Mouse (Mus musculus): ENCODE results near the gene Zfr2. TPM values are rescaled to one million over a fixed set of nuclear protein-coding genes. Genes with fewer than 3 reads are reported as not detected.
A peak's percentile ranks its signal among the peaks of the same experiment; 100 is the strongest.

Gene Zfr2
- polyA plus RNA-seq, 2 experiments: 9.7 to 39.7 TPM

DNA sequence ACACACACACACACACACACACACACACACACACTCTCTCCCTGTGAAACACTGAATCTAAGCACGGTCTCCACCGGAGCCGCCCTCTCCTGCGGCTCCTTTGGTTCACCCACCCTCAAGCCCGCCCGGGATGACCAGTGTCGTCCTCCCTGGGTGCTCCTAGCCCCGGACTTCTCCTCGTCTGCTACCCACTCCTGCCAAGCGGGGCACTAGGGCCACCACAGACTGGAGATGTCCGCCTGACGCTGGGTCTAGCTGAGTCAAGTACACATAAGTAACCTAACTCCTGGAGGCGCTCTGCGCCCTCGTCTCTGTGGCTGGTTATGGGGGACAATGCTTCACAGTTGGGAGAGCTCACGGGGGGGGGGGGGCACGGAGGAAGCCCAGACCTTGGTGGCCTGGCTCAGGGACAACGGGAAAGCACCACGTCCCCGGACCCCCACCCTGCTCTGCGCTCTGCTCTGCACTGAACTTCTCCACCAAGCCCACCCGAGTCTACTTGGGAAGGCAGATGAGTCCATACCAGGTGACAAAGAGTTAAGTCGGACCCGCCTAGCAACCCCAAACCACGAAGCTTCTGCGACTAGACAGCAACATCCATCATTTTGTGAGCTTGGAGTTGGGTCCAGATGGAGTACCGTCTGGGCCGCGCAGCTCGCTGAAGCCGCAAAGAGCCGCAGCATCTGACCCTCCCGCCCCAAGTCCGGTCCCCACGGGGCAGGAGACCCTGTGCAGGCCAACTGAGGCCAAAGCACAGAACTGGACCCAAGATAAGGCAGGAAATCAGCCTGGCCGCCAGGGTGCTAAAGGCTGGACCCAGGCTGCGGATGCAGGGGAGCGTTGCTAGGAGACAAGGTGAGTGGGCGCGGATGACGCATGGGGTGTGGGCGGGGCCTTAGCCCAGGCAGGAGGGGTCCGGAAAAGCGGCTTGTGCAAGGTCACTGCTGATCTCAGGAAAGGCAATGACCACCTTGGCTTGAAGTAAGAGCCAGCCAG is 19.8 kb downstream of the Zfr2 start, which contains the start of gene Matk:
Matk (plus strand) TSS at position 512 of the 996 bp plus-strand sequence.
- peak within 1 kb of the TSS; percentile 38 for H3K4me2 ChIP-seq (replicated peaks; ENCODE audit: low read depth, low read length, severe bottlenecking)
- WGBS: 10% methylated on average over 38 of the region's 44 CpGs
- no peak for TF ChIP-seq POLR2A (IDR thresholded peaks at IDR 0.05; ENCODE audit: borderline replicate concordance, extremely low read depth, insufficient read depth, insufficient read length)
- H3K27ac ChIP-seq (replicated peaks; ENCODE audit: low read depth, low read length): no peak within 1 kb of the TSS
- peak within 1 kb of the TSS; percentile 4 for H3K4me3 ChIP-seq (replicated peaks; ENCODE audit: low read length)
- no peaks in the 10 kb centered on the region for H3K36me3 ChIP-seq (ENCODE audit: control insufficient read depth, insufficient read depth, low read length)
- H3K4me1 ChIP-seq (ENCODE audit: control insufficient read depth, insufficient read depth, low read length): peaks cover 2% of the 10 kb centered on the region; the same call in 1 of the 2 replicates
- peak; percentile 34; the same call in 1 of the 2 replicates for ATAC-seq (ENCODE audit: low FRiP score, low read depth)
- no peak for DNase-seq (ENCODE audit: low spot score)
- H3K9ac ChIP-seq (ENCODE audit: low read depth, low read length, severe bottlenecking): no peak within 1 kb of the TSS
- H3K9me3 ChIP-seq (ENCODE audit: control insufficient read depth, low read length): no peaks in the 10 kb centered on the region
- H3K27me3 ChIP-seq (ENCODE audit: control insufficient read depth, insufficient read depth, low read length): peaks cover 46% of the 10 kb centered on the region

DNA sequence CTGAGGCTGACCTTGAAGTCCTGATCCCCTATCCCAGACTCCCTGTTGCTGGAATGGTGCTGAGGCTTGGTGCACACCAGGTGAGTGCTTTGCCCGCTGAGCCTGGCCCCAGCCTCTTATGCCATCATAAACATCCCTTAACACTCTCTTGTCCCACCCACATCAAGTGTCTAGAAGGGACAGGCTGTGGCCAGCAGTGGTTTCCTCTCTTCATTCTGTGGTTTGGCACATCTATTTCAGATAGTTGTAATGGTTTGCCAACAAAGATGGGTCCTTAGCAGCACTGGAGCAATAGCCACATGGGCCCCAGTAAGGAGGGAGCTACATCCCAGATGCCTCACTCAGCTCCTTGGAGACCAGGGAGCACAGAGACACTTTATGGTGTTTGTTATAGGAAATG is 21.9 kb downstream of the Zfr2 start:
- peaks cover 2% of the 10 kb centered on the region; the same call in 1 of the 2 replicates for H3K4me1 ChIP-seq (ENCODE audit: control insufficient read depth, insufficient read depth, low read length)
- ATAC-seq (ENCODE audit: low FRiP score, low read depth): no peak
- H3K27me3 ChIP-seq (ENCODE audit: control insufficient read depth, insufficient read depth, low read length): peaks cover 67% of the 10 kb centered on the region
- no peak for DNase-seq (ENCODE audit: low spot score)
- H3K4me3 ChIP-seq (replicated peaks; ENCODE audit: low read length): no peak overlapping the region
- TF ChIP-seq POLR2A (IDR thresholded peaks at IDR 0.05; ENCODE audit: borderline replicate concordance, extremely low read depth, insufficient read depth, insufficient read length): no peak
- WGBS: 43% methylated on average over 1 of the region's 1 CpGs
- H3K9me3 ChIP-seq (ENCODE audit: control insufficient read depth, low read length): no peaks in the 10 kb centered on the region
- no peak overlapping the region for H3K9ac ChIP-seq (ENCODE audit: low read depth, low read length, severe bottlenecking)
- no peak overlapping the region for H3K27ac ChIP-seq (replicated peaks; ENCODE audit: low read depth, low read length)
- no peak overlapping the region for H3K4me2 ChIP-seq (replicated peaks; ENCODE audit: low read depth, low read length, severe bottlenecking)
- H3K36me3 ChIP-seq (ENCODE audit: control insufficient read depth, insufficient read depth, low read length): no peaks in the 10 kb centered on the region

- TF ChIP-seq POLR2A (IDR thresholded peaks at IDR 0.05; ENCODE audit: borderline replicate concordance, extremely low read depth, insufficient read depth, insufficient read length): no peak
- peaks cover 58% of the 10 kb centered on the region for H3K27me3 ChIP-seq (ENCODE audit: control insufficient read depth, insufficient read depth, low read length)
- peaks cover 8% of the 10 kb centered on the region; the same call in 1 of the 2 replicates for H3K36me3 ChIP-seq (ENCODE audit: control insufficient read depth, insufficient read depth, low read length)
- H3K9me3 ChIP-seq (ENCODE audit: control insufficient read depth, low read length): 0 out of 2 replicates have a peak, but pooled peaks cover 5% of the 10 kb centered on the region
- ATAC-seq (ENCODE audit: low FRiP score, low read depth) (no peak), DNase-seq (ENCODE audit: low spot score) (no peak)
- no peak overlapping the region for H3K27ac ChIP-seq (replicated peaks; ENCODE audit: low read depth, low read length)
- peak overlapping the region; percentile 52 for H3K9ac ChIP-seq (ENCODE audit: low read depth, low read length, severe bottlenecking)
- under 1% methylated on average over 50 of the region's 62 CpGs for WGBS
- H3K4me2 ChIP-seq (replicated peaks; ENCODE audit: low read depth, low read length, severe bottlenecking): peak overlapping the region; percentile 69
- peaks cover 2% of the 10 kb centered on the region; the same call in 1 of the 2 replicates for H3K4me1 ChIP-seq (ENCODE audit: control insufficient read depth, insufficient read depth, low read length)
- peak overlapping the region; percentile 42 for H3K4me3 ChIP-seq (replicated peaks; ENCODE audit: low read length)
Measured at GRCm38 (mm10) chr10:81257158-81258039, 24.4 kb downstream of the Zfr2 start.

GRCm38 (mm10) chr10:81259225-81259884 is 26.4 kb downstream of the Zfr2 start:
- WGBS: 40% methylated on average over 21 of the region's 21 CpGs
- TF ChIP-seq POLR2A (IDR thresholded peaks at IDR 0.05; ENCODE audit: borderline replicate concordance, extremely low read depth, insufficient read depth, insufficient read length): no peak
- Histone ChIP-seq H3K27me3 (ENCODE audit: control insufficient read depth, insufficient read depth, low read length) (peaks cover 45% of the 10 kb centered on the region), H3K36me3 (ENCODE audit: control insufficient read depth, insufficient read depth, low read length) (peaks cover 28% of the 10 kb centered on the region), H3K9me3 (ENCODE audit: control insufficient read depth, low read length) (0 out of 2 replicates have a peak, but pooled peaks cover 5% of the 10 kb centered on the region), H3K27ac (replicated peaks; ENCODE audit: low read depth, low read length) (no peak overlapping the region), H3K4me1 (ENCODE audit: control insufficient read depth, insufficient read depth, low read length) (no peaks in the 10 kb centered on the region; the same call in 1 of the 2 replicates), H3K9ac (ENCODE audit: low read depth, low read length, severe bottlenecking) (no peak overlapping the region), H3K4me2 (replicated peaks; ENCODE audit: low read depth, low read length, severe bottlenecking) (no peak overlapping the region), H3K4me3 (replicated peaks; ENCODE audit: low read length) (no peak overlapping the region)
- ATAC-seq (ENCODE audit: low FRiP score, low read depth) (0 out of 2 replicates have a peak, but pooled peaks have one; percentile 23), DNase-seq (ENCODE audit: low spot score) (no peak)
